Mouse (Mus musculus) layer of hippocampus, adult 9-11 months (tissue): ENCODE measurements around the gene Cabp2.

Source experiments
- DNase-seq: peaks from one replicate; pipeline ENCODE4 v3.0.0; 2022

The Cabp2 gene

GRCm38 (mm10) chr19:4083826-4084225 lies 2.4 kb downstream of the Cabp2 start:
- DNase-seq: no peak

GRCm38 (mm10) chr19:4084984-4085383 lies 3.6 kb downstream of the Cabp2 start:
- DNase-seq: no peak

- no peak for DNase-seq
Measured at GRCm38 (mm10) chr19:4086156-4086555, 4.8 kb downstream of the Cabp2 start.

- DNase-seq: no peak
Measured at GRCm38 (mm10) chr19:4087090-4087489, 5.7 kb downstream of the Cabp2 start.

- DNase-seq: no peak
Measured at GRCm38 (mm10) chr19:4088146-4088545, 6.8 kb downstream of the Cabp2 start.

GRCm38 (mm10) chr19:4089128-4089527 lies 7.8 kb downstream of the Cabp2 start:
- no peak for DNase-seq

- no peak for DNase-seq
Measured at GRCm38 (mm10) chr19:4090446-4090845, 9.1 kb downstream of the Cabp2 start.

GRCm38 (mm10) chr19:4091383-4091782 lies 10.0 kb downstream of the Cabp2 start:
- DNase-seq: no peak

GRCm38 (mm10) chr19:4092750-4093149 lies 11.4 kb downstream of the Cabp2 start:
- DNase-seq: no peak

GRCm38 (mm10) chr19:4093772-4094171 lies 12.4 kb downstream of the Cabp2 start:
- no peak for DNase-seq

GRCm38 (mm10) chr19:4094348-4094747 lies 13.0 kb downstream of the Cabp2 start:
- no peak for DNase-seq

- no peak for DNase-seq
Measured at GRCm38 (mm10) chr19:4094774-4095303, 13.5 kb downstream of the Cabp2 start.

- DNase-seq: no peak
Measured at GRCm38 (mm10) chr19:4095802-4096201, 14.4 kb downstream of the Cabp2 start.

GRCm38 (mm10) chr19:4096642-4097440 lies 15.5 kb downstream of the Cabp2 start, which contains the start of gene Cdk2ap2:
Gene Cdk2ap2 (plus strand): TSS chr19:4097182.
- peak; percentile 99 for DNase-seq

GRCm38 (mm10) chr19:4097441-4097825 lies 16.1 kb downstream of the Cabp2 start:
- DNase-seq: peak; percentile 85

GRCm38 (mm10) chr19:4098426-4098825 lies 17.0 kb downstream of the Cabp2 start:
- DNase-seq: no peak

GRCm38 (mm10) chr19:4099056-4099455 lies 17.7 kb downstream of the Cabp2 start:
- peak; percentile 90 for DNase-seq

- peak; percentile 56 for DNase-seq
Measured at GRCm38 (mm10) chr19:4099837-4100717, 18.7 kb downstream of the Cabp2 start, which contains the start of gene Pitpnm1. Gene Pitpnm1 (plus strand): TSS chr19:4099998.

- DNase-seq: peak; percentile 57
Measured at GRCm38 (mm10) chr19:4100718-4101261, 19.4 kb downstream of the Cabp2 start.

GRCm38 (mm10) chr19:4101466-4101865 lies 20.1 kb downstream of the Cabp2 start:
- peak; percentile 5 for DNase-seq

- no peak for DNase-seq
Measured at GRCm38 (mm10) chr19:4102049-4102448, 20.7 kb downstream of the Cabp2 start.

GRCm38 (mm10) chr19:4102626-4103025 lies 21.2 kb downstream of the Cabp2 start:
- DNase-seq: no peak

- no peak for DNase-seq
Measured at GRCm38 (mm10) chr19:4103294-4103693, 21.9 kb downstream of the Cabp2 start.
